Mouse (Mus musculus): ENCODE measurements around the gene Spop.
"Not testable (repeated sequence)": the region's sequence is repeated elsewhere in the genome, so short reads cannot be mapped to it uniquely, and the experiment has no call there.

Gene Spop

DNA sequence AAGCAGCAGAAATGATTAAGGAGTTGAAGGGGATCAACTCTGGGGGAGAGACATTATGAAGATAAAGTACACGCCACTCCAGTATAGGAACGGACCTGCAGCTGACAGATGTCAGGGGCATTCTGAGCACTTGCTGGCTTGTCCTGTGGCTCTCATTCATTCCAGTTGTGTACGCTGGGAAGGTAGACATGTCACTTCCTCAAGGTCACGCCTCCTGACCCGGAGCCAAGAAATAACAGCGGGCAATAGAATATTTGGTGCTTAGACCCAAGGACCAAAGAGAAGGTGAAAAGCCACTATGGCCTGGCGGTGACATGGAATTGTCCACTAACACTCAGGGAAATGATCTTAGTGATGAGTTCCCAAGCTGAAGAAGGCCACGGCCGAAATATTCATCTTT, 82.0 kb downstream of the Spop start:
- no peak for DNase-seq (ENCODE audit: low spot score in 2 of 2)

DNA sequence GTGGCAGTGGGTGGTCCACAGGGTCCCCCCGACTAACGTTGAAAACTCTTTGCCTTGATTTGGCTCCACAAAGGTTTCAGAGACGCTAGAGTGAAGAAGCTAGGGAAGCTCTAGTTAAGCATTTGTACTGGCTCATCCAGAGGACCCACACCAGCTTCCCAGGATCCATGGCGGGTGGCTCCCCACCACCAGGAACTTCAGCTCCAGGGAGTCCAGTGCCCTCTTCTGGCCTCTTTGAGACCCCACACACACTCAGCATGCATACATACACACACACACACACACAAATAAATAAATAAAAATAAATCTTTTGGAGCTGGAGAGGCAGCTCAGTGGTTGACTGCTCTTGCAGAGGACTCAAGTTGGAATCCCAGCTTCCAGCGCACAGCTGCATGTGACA, 84.0 kb downstream of the Spop start:
- DNase-seq (ENCODE audit: low spot score in 2 of 2), result no peak

DNA sequence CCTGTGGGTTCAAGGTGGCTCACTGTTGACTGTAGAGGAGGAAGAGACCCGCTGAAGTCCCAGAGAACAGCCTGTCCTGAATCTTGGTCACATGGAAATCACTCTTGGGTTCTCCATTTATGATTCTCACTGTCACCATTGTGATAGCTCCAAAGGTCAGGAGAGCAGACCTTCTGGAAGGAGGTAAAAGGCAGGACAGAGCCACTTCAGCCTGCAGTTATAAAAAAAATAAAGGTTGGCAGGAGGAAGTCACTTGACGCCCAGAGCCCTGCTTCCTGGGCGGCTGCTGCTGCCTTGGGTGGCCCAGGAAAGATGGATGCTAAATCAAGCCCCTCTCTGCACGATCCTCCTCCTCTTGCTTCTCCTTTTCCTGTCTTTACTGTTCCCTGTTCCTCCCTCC, 86.5 kb downstream of the Spop start:
- no peak for DNase-seq (ENCODE audit: low spot score in 2 of 2)

DNA sequence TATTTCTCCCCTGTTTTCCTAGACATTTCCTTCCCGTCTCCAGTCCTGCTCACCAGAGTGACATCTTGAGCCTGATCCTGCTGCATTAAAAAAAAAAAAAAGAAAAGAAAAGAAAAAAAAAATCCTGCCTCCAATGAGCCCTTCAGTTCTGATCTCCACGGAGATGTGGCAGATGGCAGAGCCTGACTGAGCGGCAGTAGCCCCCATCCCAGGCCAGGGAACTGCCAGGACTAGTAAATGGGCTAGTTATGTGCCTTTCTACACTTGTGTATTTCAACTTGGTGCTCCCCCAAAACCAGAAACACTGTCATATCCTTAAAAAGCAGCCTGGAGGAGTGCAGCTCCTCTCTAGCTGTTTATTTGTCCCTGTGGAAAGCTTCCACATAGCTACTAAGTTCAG, 87.0 kb downstream of the Spop start:
- DNase-seq (ENCODE audit: low spot score in 2 of 2), result no peak

DNA sequence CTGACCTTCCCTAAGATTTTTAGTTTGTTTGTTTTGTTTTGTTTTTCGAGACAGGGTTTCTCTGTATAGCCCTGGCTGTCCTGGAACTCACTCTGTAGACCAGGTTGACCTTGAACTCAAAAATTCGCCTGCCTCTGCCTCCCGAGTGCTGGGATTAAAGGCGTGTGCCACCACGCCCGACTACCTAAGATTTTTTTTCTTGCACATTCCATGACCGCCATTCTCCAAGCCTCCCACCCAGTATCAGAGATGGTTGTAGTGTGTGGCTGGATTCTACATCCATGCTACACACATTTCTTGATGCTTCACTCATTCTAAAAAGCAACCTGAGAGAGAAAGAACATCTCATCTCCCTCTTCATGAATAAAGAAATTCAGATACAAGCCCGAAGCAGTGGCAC, 87.9 kb downstream of the Spop start:
- not testable (repeated sequence) for DNase-seq (ENCODE audit: low spot score in 2 of 2)

DNA sequence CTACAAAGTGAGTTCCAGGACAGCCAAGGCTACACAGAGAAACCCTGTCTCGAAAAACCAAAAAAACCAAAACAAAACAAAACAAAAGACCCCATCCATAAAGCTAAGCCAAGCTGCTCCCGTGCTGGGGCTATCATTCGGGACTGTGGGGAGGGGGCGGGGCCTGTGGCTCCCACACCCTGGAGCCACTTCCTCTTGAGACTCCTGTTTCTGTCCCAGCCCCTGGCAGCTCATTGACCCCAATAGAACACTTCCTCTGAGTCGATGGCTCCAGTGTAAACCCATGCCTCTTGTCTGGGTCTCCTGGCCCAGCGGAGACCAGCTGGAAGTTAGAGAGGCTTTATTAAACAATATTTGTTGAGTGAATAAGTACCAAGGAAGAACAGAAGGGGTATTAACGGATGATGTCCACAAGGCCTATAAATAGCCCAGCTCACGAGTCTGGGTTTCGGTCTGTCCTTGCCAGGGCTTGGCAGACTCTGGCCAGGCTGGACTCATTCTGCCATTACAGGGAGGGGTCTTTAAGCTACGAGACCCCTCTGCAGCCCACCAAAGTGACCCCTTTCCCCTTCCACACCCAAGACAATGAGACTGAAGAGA, 89.8 kb downstream of the Spop start:
- DNase-seq (ENCODE audit: low spot score in 2 of 2), result no peak

DNA sequence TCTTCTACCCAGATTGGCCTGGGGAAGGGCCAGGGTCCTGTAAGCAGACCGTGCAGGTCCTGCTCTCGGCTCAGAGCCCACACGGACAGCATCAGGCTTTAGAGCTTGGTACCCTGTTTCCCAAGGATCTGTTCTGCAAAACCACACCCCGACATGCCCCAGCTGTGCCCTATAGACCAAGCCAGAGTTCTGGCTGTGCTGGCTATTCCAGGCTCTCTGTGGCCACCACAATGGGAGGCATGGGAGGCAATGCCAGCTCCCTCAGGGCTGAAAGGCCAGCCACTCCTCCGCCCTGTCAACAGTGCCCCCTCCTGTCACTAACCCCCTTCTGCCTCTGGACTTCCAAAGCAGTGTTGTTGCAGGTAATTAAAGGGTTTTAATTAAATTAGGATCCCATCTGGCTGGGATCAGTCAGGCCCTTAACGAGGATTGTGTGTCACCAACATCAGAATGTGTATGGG, 90.4 kb downstream of the Spop start:
- DNase-seq (ENCODE audit: low spot score in 2 of 2), result no peak

DNA sequence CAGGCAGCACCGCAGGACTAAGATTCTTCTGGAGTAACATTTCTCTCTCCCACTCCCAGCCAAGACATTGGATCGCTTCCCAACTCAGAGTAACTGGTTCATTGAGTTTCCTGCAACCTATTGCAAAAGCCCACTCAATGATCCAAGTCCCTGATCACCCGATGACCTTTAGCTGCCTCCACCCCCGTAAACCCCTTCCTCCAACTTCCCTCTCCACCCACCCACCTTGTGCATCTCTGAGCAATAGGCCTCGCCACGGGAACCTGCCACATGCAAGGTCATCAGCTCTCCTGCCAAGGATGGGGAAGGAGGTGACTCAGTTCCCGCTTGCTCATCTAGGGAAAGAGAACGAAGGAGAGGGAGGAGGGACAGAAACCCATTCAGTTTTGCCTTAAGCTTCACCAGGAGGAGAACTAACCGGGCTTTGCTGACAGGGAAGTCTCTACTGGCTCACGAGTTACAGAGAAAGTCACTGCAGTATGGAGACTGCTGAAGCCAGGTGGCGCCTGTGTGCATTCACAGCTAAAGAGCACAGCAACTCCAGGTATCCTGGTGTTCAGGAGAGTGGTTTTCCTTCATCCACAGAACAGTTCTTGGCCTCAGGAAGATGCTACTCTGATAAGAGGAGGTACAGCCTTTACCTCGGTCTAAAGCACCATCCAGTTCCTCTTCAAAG, 93.3 kb downstream of the Spop start:
- no peak for DNase-seq (ENCODE audit: low spot score in 2 of 2)

DNA sequence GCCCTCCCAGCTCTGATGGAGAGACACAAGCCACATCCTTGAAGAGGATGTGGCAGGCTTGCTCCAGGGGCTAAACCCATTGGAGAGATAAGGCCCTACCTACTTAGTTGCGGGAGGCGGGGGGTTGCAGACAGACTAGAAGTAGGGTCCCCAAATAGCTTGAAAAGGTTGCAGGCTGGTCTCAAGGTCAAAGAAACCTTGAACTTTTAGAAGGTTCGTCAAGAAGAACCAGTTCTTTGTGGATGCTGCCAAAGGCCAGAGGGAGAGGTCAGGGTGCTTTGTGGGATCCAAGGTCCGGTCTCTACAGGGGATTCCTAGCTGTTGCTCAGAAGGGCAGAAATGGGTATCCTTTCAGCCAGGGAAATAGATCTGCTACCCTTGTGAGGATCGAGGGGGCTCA, 93.9 kb downstream of the Spop start:
- DNase-seq (ENCODE audit: low spot score in 2 of 2), result no peak

DNA sequence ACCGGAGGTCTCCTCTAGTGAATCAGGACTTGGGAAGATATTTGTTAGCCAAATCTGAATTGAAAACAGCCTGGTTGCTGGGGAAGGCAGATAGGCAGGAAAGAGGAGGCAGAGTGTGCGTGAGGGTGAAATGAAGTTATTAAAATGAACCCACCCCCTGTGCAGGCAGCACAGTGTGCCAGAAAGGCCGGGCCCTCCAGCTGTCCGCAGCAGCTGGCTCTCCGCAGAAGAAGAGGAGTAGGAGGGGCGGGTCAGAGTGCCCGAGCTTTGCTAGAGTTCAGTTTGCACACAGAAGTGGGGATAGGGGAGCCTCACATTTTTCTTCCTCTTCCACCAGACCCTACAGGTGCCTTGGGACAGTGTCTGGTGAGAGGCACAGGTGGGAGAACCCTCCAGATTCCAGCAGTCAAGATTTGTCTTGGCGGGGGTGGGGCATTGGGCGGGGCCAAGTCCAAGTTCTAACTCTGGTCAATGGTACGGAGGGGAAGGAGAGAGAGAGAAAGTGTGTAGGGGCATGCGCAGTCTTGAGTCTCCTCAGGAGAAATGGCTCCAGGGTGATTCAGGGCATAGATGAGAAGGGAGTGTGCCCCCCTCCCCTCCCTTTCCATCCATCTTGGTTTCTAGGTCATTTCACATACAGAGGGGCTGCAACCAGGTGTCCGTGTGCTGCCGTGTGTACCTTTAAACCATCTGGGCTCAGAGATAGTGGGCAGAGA, 94.5 kb downstream of the Spop start:
- DNase-seq (ENCODE audit: low spot score in 2 of 2), result no peak

DNA sequence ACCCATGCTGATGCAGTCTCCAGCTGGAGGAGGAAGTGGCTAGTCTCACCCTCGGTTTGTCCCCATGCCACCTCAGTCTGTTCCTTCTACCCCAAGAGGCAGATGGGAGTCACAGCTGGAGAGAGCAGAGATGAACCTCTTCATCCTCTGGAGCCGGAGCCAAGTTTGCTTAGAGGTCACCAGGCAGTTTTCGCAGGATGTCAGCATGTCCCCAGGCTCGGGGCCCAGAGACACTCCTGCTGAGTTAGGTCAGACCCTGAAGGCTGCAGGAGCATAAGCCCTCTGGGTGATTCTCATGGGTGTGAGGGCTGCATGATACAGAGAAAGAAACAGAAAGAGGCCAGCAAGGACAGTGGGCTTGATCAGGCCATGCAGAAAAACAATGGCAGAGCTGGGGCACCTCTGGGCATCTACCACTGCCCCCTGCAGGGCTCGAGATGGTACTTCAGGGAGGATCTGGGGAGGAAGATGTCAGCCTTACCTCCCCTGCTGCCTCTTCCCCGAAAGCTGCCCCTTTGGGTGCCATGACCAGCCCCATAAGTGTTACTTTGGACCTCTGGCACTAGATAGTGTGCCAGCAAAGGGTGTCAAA, 95.3 kb downstream of the Spop start:
- DNase-seq (ENCODE audit: low spot score in 2 of 2), result no peak

DNA sequence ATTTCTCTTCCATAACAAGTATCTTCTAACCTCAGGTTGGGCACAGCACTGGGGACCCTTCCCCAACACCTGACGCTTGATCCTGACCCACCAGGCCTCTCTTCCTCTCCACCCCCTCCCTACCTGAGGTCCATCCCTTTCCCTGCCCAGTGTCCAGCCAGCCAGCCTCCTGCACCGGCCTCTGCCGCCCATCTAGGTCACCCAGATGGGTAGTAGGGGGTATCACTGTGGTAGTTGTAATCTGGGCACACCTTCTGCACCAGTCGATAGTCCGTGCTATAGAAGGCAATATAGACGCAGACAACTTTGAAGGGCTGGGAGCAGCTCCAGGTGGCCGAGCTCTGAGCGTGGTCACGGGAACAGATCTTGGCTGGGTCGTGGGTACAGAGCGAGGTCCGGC, 96.8 kb downstream of the Spop start:
- DNase-seq (ENCODE audit: low spot score in 2 of 2), result no peak

DNA sequence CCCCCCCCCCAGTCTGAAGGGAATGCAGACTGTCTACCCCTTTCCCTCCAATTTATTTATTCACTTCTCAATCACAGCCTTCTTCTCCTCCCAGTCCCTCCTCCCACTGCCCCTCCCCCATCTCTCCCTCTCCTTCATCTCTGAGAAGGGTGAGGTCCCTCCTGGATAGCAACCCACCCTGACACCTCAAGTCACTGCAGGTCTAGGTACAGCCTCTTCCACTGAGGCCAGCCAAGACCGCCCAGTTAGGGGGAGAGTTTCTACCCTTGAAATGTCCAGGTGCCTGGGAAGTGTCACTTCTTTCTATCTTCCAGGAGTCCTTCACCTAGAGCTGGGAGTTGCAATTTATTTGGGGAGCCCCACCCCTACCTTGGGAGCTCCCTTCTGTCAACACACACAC, 98.0 kb downstream of the Spop start:
- DNase-seq (ENCODE audit: low spot score in 2 of 2), result no peak

DNA sequence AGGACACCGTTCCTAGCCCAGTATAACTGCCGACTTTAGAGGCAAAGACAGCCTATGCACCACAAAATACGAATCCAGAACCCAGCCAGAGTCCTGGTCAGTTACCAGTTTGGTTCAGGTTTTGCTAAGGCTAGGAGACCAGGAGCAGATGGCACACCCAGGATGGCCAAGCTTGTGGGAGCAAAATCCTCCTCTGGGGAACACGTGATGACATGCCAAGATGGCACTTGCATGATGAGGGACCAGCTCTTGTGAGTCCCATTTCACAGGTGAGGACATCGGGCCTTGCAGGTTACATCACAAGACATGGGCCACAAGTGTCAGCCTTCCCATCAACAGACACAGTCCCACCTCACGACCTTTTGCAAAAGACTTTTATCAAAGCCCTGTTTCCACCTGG, 98.5 kb downstream of the Spop start:
- DNase-seq (ENCODE audit: low spot score in 2 of 2), result no peak

DNA sequence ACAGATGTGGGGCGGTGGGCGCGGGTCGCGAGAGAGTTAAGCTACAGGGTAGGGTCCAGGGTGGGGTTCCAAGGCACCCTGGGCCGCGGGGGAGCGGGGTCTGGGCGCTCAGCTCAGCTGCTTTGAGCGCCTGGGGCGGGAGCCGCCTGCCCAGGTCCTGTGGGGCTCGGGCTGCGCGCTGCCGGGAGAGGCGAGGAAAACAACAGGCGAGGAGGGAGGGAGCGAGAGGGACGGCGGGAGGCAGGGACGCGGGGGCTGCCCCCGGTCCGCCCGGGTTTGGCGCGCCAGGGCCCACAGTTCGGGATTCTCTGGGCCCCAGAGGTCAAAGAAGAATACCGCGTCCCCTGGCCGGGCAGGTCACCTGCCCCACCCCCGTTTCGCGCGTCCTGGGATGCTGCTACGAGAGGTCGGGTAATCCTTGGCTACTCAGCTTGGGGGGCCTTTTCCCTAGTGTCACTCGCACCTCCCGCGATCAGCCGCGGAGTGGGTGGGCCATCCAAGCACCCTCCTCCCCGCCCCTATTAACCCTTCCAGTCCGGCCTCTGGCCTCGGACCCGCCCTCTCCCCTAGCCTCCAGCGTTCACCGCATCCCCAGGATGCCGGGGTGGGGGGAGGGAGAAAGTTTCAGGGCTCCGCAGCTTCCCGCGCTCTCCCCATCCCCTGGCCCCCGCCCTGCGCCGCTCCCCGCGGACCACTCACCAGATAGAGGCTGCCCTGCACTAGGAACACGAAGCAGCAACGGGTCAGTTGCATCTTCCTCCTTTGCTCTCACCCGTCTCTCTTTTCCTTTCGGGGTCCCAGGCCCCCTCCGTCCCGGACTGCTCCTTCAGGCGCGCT, 99.8 kb downstream of the Spop start:
- no peak for DNase-seq (ENCODE audit: low spot score in 2 of 2)

DNA sequence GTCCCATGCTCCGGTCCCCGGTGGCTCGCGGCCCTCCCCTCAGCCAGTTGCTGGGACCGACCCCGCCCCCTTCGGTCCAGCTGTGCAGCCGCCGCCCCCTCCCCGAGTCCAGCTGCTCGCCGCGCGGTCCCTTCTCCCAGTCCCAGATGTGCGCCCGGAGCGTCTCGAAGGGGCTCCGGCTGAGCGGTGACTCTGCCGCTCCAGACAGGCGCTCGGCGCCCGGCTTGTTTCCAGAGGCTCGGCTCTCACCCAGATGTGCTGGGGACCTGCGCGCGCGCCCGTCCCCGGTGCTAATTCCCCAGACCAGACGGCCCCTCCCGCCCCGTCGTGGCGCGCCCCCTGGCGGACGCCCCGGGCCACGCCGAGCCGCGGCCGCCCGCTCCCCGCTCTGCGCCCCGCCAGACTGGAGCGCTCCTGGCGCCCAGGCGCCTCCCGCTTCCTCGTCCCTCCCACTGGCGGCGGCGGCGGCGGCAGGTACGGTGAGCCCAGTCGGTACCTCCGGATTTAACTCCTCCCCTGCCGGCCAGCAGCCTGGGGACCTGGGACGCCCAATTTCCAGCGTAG, 100.5 kb downstream of the Spop start, which contains the start of gene Nxph3:
TSS of gene Nxph3 (minus strand) at position 273 of the 564 bp plus-strand sequence.
- peak; percentile 27 to 63 for DNase-seq (ENCODE audit: low spot score in 2 of 2)

DNA sequence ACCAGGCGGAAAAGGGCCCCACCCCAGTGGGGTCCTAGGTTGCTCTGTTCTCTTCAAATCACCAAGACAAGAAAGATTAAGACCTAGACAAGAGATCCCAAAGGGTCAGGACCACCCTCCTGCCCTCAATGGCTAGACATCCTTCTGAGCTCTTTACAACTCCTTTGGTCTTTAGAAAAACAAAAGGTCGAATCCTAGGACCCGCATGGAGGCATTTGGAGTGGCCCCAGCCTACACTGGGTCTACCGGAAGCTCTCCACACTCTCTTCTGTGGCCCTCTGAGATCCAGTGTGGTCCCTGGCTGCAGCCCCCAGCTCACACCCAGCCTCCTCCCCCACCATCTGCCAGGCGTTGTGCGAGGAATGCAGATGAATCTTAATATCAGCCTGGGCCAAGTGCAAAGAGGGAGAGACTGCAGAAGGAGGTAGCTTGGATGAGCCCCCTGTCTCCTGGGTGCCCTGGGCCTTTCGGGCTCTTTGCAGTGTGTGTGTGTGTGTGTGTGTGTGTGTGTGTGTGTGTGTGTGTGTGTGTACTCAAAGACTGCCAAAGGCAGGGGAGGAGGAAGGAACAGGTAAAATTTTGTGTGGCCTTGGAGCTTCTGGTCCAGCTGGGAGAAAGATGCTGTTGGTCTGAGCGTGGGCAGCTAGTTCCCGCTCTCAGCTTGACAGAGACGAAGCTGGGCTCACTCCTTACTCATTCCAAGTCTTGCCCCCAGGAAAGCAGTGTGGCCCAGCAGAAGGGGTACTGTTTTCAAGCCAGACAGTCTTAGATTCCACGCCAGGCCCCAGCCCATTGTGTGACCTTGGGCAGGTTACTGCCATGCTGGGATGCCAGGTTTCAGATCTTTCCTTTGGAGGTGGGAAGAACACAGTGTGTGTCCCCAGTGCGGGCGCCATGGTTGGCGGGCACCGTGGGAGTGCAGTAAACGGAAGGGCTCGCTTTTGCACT, 101.8 kb downstream of the Spop start:
- DNase-seq (ENCODE audit: low spot score in 2 of 2), result no peak

DNA sequence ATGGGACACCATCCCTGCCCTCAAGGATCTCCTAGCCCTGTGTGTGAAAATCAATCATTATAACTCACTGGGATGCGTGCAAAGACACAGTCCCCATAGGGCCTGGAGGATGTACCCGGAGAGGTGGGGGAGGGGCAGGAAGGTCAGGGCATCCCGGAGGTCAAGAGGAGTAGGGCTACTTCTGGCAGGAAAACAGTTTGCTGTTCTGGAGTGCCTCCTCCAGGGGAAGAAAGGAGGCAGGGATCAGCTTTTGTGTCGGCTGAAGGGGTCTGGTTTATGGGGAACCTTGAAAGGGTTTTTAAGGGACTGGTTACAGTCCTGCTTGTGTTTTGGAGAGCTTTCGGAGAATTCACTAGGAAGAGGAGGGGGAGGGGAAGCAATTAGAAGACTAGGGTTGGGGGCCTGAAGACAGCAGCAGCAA, 102.6 kb downstream of the Spop start:
- DNase-seq (ENCODE audit: low spot score in 2 of 2), result no peak

DNA sequence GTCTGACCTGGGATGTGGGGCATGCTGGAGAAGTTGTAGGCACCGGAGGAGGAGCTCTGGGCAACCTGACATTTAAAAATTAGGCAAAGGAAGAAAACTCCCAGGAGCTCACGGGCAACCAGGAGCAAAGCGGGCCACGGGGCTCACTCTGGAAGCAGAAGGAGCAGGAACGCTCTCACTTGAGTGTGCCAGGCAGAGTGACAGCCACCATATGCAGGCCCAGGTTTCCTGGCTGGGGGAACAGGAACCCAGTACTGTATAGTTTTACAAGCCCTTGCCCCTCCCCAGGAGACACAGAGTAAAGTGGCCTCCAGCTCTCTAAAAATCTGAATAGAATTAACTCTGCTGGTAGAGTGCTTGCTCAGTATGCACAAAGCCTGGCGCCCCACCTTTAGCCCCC, 103.3 kb downstream of the Spop start:
- DNase-seq (ENCODE audit: low spot score in 2 of 2), result no peak

DNA sequence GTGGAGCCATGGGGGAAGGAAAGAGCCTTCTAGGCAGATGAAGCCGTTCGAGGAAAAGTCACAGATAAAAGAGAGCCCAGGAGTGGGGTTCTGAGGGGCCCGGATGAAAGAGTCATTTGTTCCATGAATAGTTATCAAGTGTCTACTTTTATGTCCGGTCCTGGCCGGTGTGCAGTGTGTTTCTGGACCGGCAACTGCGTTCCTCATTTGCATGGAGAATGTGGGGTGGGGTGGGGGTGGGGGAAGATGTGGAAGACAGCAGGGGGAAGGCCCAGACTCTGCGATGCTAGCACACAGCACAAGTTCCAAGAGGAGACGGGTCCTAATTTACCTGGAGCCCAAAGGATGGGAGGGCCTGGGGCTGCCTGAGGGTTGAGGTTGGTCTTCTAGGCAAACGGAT, 105.4 kb downstream of the Spop start:
- no peak for DNase-seq (ENCODE audit: low spot score in 2 of 2)
